ENCODE assay signal across 11 mouse cellular contexts in the genomic region with DNA sequence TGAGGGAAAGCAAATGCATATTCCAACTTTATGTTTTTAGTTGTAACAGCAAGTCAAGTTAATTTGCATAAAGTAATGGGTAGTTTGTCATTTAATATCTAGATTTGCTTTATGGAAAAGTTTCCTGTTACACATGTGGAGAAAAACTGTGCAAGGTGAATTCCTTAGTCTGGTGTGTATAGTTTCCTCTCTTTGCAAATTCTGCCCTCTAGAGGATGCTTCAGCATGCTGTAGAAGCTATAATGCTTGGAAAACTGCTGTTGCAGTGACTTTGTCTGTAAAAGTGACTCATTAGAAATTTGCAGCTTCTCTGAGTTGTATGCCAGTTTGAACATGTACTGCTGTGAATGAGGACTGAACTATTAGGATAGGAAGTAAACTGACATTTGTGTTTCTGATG. TPM values are rescaled to one million over a fixed set of nuclear protein-coding genes. Genes with fewer than 3 reads are reported as not detected.
DNase-seq lines count a peak whose midpoint lies in the region; ATAC-seq and TF ChIP-seq lines count a peak whose summit lies in the region.
"Had no signal": no experiment of that assay in that cellular context is flagged by ENCODE, and none has a peak within 500 bp of the region (broad histone marks: within the 10 kb centered on the region; RNA-seq: fewer than 3 reads in every experiment).

No protein-coding gene starts in this region.

- no peaks in the 10 kb centered on the region for H3K9me3 ChIP-seq in embryonic facial prominence, embryonic 11.5 days (replicated peaks; ENCODE audit: control insufficient read depth, low read length)
- H3K9me3 ChIP-seq in embryonic facial prominence, embryonic 10.5 days = no peaks in the 10 kb centered on the region
- H3K9me3 ChIP-seq in intestine, postnatal 0 days (ENCODE audit: control insufficient read depth) = no peaks in the 10 kb centered on the region
- H3K9me3 ChIP-seq in heart, embryonic 10.5 days = no peaks in the 10 kb centered on the region
- H3K9me3 ChIP-seq: hindbrain, embryonic 10.5 days; limb, embryonic 12.5 days had no signal

- ATAC-seq in embryonic facial prominence, embryonic 11.5 days (replicated peaks; ENCODE audit: insufficient number of reproducible peaks, low FRiP score, low TSS enrichment, low read depth) = no peak
- ATAC-seq in intestine, postnatal 0 days = no peak
- ATAC-seq in megakaryocyte, adult 5-6 weeks (ENCODE audit: poor library complexity, severe bottlenecking) = no peak

- no peaks in the 10 kb centered on the region for H3K36me3 ChIP-seq in embryonic facial prominence, embryonic 11.5 days (replicated peaks; ENCODE audit: control insufficient read depth, insufficient read depth, low read depth, low read length)
- peaks cover 5% of the 10 kb centered on the region; the same call in 1 of the 2 replicates for H3K36me3 ChIP-seq in embryonic facial prominence, embryonic 10.5 days (replicated peaks)
- H3K36me3 ChIP-seq in intestine, postnatal 0 days (ENCODE audit: control insufficient read depth, insufficient read depth) = peaks cover 6% of the 10 kb centered on the region
- H3K36me3 ChIP-seq in heart, embryonic 10.5 days = peaks cover 3% of the 10 kb centered on the region; the same call in 1 of the 2 replicates
- H3K36me3 ChIP-seq: limb, embryonic 12.5 days had no signal

- peak; percentile 56 for DNase-seq in embryonic facial prominence, embryonic 11.5 days (ENCODE audit: low spot score)
- no peak for DNase-seq in embryonic facial prominence, embryonic 10.5 days (ENCODE audit: low spot score)
- peak; percentile 13 for DNase-seq in layer of hippocampus, adult 11-12 months (ENCODE audit: low spot score)
- DNase-seq in layer of hippocampus, adult 9-11 months = no peak
- DNase-seq in MEL-GATA-1-ER (ENCODE audit: extremely low read depth, low read depth) = peak; percentile 2
- DNase-seq in heart, embryonic 10.5 days (ENCODE audit: low spot score) = no peak

- no peak overlapping the region for H3K4me2 ChIP-seq in embryonic facial prominence, embryonic 11.5 days (ENCODE audit: low read depth, low read length)
- H3K4me2 ChIP-seq in intestine, postnatal 0 days (replicated peaks; ENCODE audit: low read depth) = no peak overlapping the region
- H3K4me2 ChIP-seq: limb, embryonic 12.5 days had no signal

- H3K27me3 ChIP-seq in embryonic facial prominence, embryonic 11.5 days (ENCODE audit: control insufficient read depth, insufficient read depth, low read length) = no peaks in the 10 kb centered on the region
- H3K27me3 ChIP-seq in embryonic facial prominence, embryonic 10.5 days (replicated peaks; ENCODE audit: low read depth, poor library complexity, severe bottlenecking) = no peaks in the 10 kb centered on the region
- H3K27me3 ChIP-seq in intestine, postnatal 0 days (replicated peaks; ENCODE audit: control insufficient read depth, insufficient read depth, low read length) = no peaks in the 10 kb centered on the region
- no peaks in the 10 kb centered on the region for H3K27me3 ChIP-seq in heart, embryonic 10.5 days (ENCODE audit: insufficient read depth, poor library complexity, severe bottlenecking)
- H3K27me3 ChIP-seq: limb, embryonic 12.5 days had no signal

- H3K4me1 ChIP-seq in embryonic facial prominence, embryonic 11.5 days (ENCODE audit: control insufficient read depth, insufficient read depth, low read length) = no peaks in the 10 kb centered on the region
- H3K4me1 ChIP-seq in embryonic facial prominence, embryonic 10.5 days = no peaks in the 10 kb centered on the region
- no peaks in the 10 kb centered on the region for H3K4me1 ChIP-seq in intestine, postnatal 0 days (replicated peaks; ENCODE audit: control insufficient read depth, insufficient read depth, low read length)
- no peaks in the 10 kb centered on the region for H3K4me1 ChIP-seq in heart, embryonic 10.5 days
- H3K4me1 ChIP-seq: hindbrain, embryonic 10.5 days; limb, embryonic 12.5 days had no signal

- no peak overlapping the region for H3K4me3 ChIP-seq in embryonic facial prominence, embryonic 11.5 days (ENCODE audit: low read depth, low read length)
- no peak overlapping the region for H3K4me3 ChIP-seq in embryonic facial prominence, embryonic 10.5 days
- H3K4me3 ChIP-seq in intestine, postnatal 0 days (ENCODE audit: low read depth, low read length) = no peak overlapping the region
- H3K4me3 ChIP-seq in heart, embryonic 10.5 days = no peak overlapping the region
- H3K4me3 ChIP-seq: hindbrain, embryonic 10.5 days; limb, embryonic 12.5 days had no signal

- no peak overlapping the region for H3K27ac ChIP-seq in embryonic facial prominence, embryonic 11.5 days (replicated peaks; ENCODE audit: low read depth, low read length)
- H3K27ac ChIP-seq in embryonic facial prominence, embryonic 10.5 days (replicated peaks) = no peak overlapping the region
- no peak overlapping the region for H3K27ac ChIP-seq in intestine, postnatal 0 days (ENCODE audit: low read depth, low read length)
- H3K27ac ChIP-seq in heart, embryonic 10.5 days = no peak overlapping the region
- H3K27ac ChIP-seq: hindbrain, embryonic 10.5 days; limb, embryonic 12.5 days had no signal

- TF ChIP-seq CTCF in intestine, postnatal 0 days (IDR thresholded peaks at IDR 0.05; ENCODE audit: low read depth) = peak; percentile 69

- no peak overlapping the region for H3K9ac ChIP-seq in embryonic facial prominence, embryonic 11.5 days (replicated peaks; ENCODE audit: low read length)
- H3K9ac ChIP-seq in intestine, postnatal 0 days (ENCODE audit: low read depth, low read length) = no peak overlapping the region
- H3K9ac ChIP-seq: limb, embryonic 12.5 days had no signal

RNA-seq across cellular contexts. Expression of a gene that starts 54.5 kb away (rescaled TPM):
- polyA plus RNA-seq in embryonic facial prominence, embryonic 11.5 days (2014; fragmentation: Nextera tagmentation; extraction: Ambion mirVana) = 0.34 TPM in 1 of 2 replicates, not detected in the other
- polyA plus RNA-seq in embryonic facial prominence, embryonic 10.5 days (2016; fragmentation: Nextera tagmentation; extraction: Ambion mirVana) = 0.10 TPM in 2 replicates
- 0.16 and 0.37 TPM in 2 replicates for polyA plus RNA-seq in intestine, postnatal 0 days (2015; fragmentation: Nextera tagmentation; extraction: Ambion mirVana)
- total RNA-seq in megakaryocyte, adult 5-6 weeks (2015) = not detected in 2 replicates
- total RNA-seq in megakaryocyte, adult 5-6 weeks (2017) = not detected in 2 replicates
- polyA plus RNA-seq in heart, embryonic 10.5 days (2016; fragmentation: Nextera tagmentation; extraction: Ambion mirVana) = 0.04 TPM in 1 of 2 replicates, not detected in the other
- polyA plus RNA-seq: hindbrain, embryonic 10.5 days; spleen, adult 2 months had no signal

RNA-seq across cellular contexts. Expression of a gene that starts 55.8 kb away (rescaled TPM):
- polyA plus RNA-seq in embryonic facial prominence, embryonic 11.5 days (2014; fragmentation: Nextera tagmentation; extraction: Ambion mirVana) = 21.2 and 22.9 TPM in 2 replicates
- polyA plus RNA-seq in embryonic facial prominence, embryonic 10.5 days (2016; fragmentation: Nextera tagmentation; extraction: Ambion mirVana) = 15.6 and 18.1 TPM in 2 replicates
- polyA plus RNA-seq in intestine, postnatal 0 days (2015; fragmentation: Nextera tagmentation; extraction: Ambion mirVana) = 42.5 and 45.6 TPM in 2 replicates
- total RNA-seq in megakaryocyte, adult 5-6 weeks (2015) = 2.0 and 3.6 TPM in 2 replicates
- total RNA-seq in megakaryocyte, adult 5-6 weeks (2017) = 2.9 and 8.1 TPM in 2 replicates
- 10.2 and 12.3 TPM in 2 replicates for polyA plus RNA-seq in heart, embryonic 10.5 days (2016; fragmentation: Nextera tagmentation; extraction: Ambion mirVana)

Comparison
In these comparisons a context has a peak if more than half of its experiments do, and no peak if none do; other contexts are left out.
1. DNase-seq: peak in embryonic facial prominence, embryonic 11.5 days (single experiment), layer of hippocampus, adult 11-12 months (single experiment) and MEL-GATA-1-ER (single experiment); none in embryonic facial prominence, embryonic 10.5 days (single experiment), layer of hippocampus, adult 9-11 months (single experiment) and heart, embryonic 10.5 days (single experiment).